Mouse (Mus musculus) urinary bladder, adult 2 months (tissue): ENCODE results near the gene Klhl20. TPM values are rescaled to one million over a fixed set of nuclear protein-coding genes. Genes with fewer than 3 reads are reported as not detected.
A peak's percentile ranks its signal among the peaks of the same experiment; 100 is the strongest.
"Not testable (repeated sequence)": the region's sequence is repeated elsewhere in the genome, so short reads cannot be mapped to it uniquely, and the experiment has no call there.

Experiments used
- DNase-seq: peaks from one replicate; pipeline ENCODE4 v3.0.0; 2022; ENCODE audit warnings: low spot score
- polyA plus RNA-seq: library from polyadenylated mRNA; depleted of rRNA; stranded (reverse); fragments of >200 nt; gene quantifications from 2 replicates; pipeline ENCODE4 v1.2.3, GENCODE M21; 2012; rRNA removed

Gene Klhl20
- 14.7 and 15.4 TPM in 2 replicates for polyA plus RNA-seq

GRCm38 (mm10) chr1:161130726-161131664 lies at the start of gene Klhl20:
Gene Klhl20 (minus strand): TSS chr1:161131511.
- DNase-seq: peak; percentile 89

- no peak for DNase-seq
Observed at GRCm38 (mm10) chr1:161180674-161181073, 49.4 kb upstream of the Klhl20 start.

GRCm38 (mm10) chr1:161170651-161171050 lies 39.3 kb upstream of the Klhl20 start:
- peak; percentile 63 for DNase-seq

GRCm38 (mm10) chr1:161160266-161160665 lies 29.0 kb upstream of the Klhl20 start:
- no peak for DNase-seq

GRCm38 (mm10) chr1:161159214-161159613 lies 27.9 kb upstream of the Klhl20 start, which contains the start of gene Tex50:
Gene Tex50 (minus strand): TSS chr1:161159314.
- no peak for DNase-seq

DNA sequence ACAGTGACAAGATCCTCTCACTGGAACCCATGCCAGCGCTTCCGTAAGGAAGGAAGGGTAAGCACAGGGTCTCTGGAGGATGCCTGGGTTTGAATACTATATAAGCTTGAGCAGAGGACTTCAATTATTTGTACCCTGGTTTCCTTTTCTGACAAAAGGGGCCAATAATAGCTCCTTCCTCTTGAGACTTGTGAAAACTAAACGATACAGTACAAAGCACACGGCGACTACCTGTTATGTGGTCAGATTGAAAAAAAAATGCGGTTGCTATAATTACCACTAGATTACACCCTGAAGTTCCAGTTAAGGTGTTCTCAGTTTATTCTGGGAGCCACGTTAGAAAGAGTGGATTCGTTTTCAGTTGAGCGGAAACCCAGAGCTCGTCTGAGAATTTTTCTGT lies 25.2 kb upstream of the Klhl20 start:
- DNase-seq: no peak

GRCm38 (mm10) chr1:161151098-161151497 lies 19.8 kb upstream of the Klhl20 start:
- DNase-seq: no peak

DNA sequence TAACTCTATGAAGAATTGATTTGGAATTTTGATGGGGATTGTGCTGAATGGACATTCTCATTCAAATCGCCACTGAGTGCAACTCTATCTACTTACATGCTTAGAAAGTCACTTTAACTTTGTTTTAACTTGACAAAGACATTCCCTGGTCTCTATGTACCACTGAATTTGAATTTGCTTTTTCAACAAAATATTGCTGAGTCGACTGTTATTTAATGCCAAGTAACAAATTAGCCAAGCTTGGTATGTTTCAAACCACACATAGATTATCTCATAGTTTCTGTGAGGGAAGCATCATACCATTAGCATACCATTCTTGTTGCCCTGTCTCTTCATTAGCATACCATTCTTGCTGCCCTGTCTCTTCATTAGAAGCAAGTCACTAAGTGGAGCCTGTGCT lies 16.6 kb upstream of the Klhl20 start:
- no peak for DNase-seq

GRCm38 (mm10) chr1:161145611-161146010 lies 14.3 kb upstream of the Klhl20 start:
- not testable (repeated sequence) for DNase-seq

- no peak for DNase-seq
Observed at GRCm38 (mm10) chr1:161143216-161143615, 11.9 kb upstream of the Klhl20 start.

GRCm38 (mm10) chr1:161142531-161143159 lies 11.3 kb upstream of the Klhl20 start, which contains the start of gene Ankrd45:
Gene Ankrd45 (plus strand): TSS chr1:161142691.
- no peak for DNase-seq

DNA sequence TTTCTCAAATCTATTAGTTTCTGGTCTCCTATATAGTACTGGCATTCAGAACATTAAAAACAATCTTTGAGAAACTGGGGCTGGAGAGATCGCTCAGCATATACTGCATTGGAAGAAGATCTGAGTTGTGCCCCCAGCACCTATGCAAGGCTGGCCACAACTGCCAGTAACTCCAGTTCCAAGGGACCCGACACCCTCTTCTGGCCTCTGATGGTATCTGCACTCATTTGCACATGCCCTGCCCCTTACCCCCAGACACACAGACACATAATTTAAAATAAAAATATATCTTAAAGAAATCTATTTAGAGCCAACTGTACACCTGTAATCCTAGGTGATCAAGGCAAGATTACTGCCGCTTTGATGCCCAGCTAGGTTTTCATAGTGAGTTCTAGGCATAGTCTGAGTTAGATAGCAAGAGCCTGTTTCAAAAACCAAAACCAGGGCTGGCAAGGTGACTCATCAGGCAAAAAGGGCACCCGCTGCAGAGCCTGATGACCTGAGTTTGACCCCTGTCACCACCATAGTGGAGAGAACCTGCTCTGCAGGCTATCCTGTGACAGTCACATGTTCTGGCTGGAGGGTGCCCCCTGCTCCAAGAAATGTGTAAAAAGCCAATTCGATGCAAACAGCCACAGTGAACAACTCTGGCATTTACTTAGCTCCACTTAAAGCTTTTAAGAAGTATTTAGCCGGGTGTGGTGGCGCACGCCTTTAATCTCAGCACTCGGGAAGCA lies 8.9 kb upstream of the Klhl20 start:
- no peak for DNase-seq

DNA sequence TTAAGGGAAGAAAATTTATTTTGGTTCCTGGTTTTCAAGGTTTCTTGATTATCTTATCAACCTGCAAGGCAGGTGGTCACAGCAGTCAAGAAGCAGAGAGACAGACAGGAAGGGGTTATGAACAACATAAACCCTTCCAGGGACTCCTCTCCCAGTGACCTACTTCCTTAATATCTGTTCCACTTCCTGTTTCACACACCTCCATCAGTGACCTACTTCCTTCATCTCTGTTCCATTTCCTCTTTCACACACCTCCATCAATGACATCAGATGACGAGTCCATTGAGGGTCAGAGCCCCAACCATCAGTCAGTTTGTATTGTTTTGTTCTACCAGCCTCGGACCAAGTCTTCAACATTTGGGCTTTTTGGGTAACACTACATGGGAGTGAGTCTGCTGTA lies 8.2 kb upstream of the Klhl20 start:
- DNase-seq: no peak

DNA sequence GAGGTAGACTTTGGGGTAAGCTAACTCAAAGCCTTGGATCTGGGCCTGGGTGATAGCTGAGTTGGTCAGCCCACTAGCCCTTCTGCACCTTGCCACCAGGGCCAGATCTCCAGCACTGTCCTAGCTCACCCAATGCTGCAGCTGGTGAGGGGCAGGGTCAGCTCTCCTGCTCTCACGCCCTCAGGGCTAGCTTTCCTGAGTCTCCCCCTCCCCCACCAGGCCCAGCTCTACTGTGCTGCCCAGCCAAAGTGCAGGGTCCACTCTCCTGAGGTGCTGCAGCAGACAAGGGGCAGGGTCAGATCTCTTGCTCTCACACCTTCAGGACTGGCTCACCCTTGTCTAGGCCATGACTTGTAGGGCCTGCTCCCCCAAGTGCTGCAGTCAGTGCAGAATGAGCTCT lies 4.8 kb downstream of the Klhl20 start:
- DNase-seq: no peak

GRCm38 (mm10) chr1:161122661-161123418 lies 8.5 kb downstream of the Klhl20 start:
- DNase-seq: no peak

GRCm38 (mm10) chr1:161114591-161114990 lies 16.7 kb downstream of the Klhl20 start:
- no peak for DNase-seq

DNA sequence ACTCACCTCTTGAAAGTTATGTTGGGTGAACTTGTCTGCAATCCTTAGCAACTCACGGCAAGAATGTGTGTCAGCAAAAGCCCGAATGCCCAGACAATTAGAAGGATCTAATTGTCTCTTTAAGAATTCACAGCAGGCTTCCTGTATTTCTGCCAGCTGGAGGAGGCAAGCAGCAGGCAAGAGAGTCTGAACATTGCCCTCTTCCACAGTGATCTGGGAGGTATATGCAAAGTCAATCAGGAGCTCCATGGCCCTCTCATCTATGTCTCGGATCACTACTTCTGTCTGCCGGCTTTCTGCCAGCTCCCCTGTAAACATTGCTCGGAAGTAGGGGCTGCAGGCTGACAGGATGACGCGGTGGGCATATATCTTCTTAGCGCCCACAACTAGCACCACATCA lies 22.1 kb downstream of the Klhl20 start:
- DNase-seq: no peak

- DNase-seq: no peak
Observed at GRCm38 (mm10) chr1:161103842-161104241, 27.5 kb downstream of the Klhl20 start.

GRCm38 (mm10) chr1:161099721-161100405 lies 31.4 kb downstream of the Klhl20 start:
- no peak for DNase-seq

DNA sequence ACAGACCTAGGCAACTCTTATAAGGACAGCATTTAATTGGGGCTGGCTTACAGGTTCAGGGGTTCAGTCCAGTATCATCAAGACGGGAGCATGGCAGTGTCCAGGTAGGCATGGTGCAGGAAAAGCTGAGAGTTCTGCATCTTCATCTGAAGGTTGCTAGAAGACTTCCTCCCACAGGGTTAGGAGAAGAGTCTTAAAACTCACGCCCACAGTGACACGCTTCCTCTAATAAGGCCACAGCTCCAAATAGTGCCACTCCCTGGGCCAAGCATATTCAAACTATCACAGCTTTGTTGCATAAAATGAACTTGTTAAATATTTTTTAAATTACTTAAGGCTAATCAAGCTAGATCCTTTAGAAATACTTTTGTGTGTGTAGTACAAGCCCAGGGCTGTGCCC lies 54.1 kb downstream of the Klhl20 start:
- DNase-seq: no peak

DNA sequence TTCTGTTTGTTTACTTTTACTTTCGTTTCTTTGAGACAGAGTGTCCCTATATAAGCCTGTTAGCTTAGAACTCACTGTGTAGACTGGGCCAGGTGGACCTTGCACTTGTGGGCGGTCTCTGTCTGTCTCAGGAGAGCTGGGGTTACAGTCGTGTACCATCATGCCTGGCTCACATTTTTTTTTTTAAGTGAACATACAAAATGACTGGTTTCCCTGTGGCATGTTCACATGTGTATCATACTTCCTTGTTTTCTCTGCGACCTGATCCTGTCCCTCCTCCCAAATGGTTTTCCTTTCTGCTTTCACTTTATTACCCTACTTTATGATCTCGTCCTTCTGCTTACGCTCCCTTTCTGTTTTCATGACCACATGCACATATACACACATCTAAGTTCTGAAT lies 55.1 kb downstream of the Klhl20 start:
- DNase-seq: no peak
